Mouse (Mus musculus) olfactory bulb, adult 2 months (tissue): ENCODE measurements around the gene Sh2d2a.

Experiments
- CTCF ChIP-seq: fragments of 200-500 bp; IDR thresholded peaks from 2 replicates; pipeline ENCODE4 v1.5.1; 2012; ENCODE audit warnings: low read depth, mild to moderate bottlenecking, low read length, moderate library complexity; ENCODE audit not compliant: insufficient read depth
- POLR2A ChIP-seq: fragments of 200-500 bp; IDR thresholded peaks from 2 replicates; pipeline ENCODE4 v1.6.1; 2012; ENCODE audit warnings: mild to moderate bottlenecking, low read depth, low read length, moderate library complexity; ENCODE audit not compliant: insufficient read depth

GRCm38 (mm10) chr3:87899776-87900175 is 53.2 kb downstream of the Sh2d2a start:
- no peak for TF ChIP-seq CTCF
- no peak for TF ChIP-seq POLR2A
